Mouse (Mus musculus): ENCODE results near the gene Daxx. TPM values are rescaled to one million over a fixed set of nuclear protein-coding genes. Genes with fewer than 3 reads are reported as not detected.

The Daxx gene
- polyA plus RNA-seq, 1 experiment: 56.8 TPM

DNA sequence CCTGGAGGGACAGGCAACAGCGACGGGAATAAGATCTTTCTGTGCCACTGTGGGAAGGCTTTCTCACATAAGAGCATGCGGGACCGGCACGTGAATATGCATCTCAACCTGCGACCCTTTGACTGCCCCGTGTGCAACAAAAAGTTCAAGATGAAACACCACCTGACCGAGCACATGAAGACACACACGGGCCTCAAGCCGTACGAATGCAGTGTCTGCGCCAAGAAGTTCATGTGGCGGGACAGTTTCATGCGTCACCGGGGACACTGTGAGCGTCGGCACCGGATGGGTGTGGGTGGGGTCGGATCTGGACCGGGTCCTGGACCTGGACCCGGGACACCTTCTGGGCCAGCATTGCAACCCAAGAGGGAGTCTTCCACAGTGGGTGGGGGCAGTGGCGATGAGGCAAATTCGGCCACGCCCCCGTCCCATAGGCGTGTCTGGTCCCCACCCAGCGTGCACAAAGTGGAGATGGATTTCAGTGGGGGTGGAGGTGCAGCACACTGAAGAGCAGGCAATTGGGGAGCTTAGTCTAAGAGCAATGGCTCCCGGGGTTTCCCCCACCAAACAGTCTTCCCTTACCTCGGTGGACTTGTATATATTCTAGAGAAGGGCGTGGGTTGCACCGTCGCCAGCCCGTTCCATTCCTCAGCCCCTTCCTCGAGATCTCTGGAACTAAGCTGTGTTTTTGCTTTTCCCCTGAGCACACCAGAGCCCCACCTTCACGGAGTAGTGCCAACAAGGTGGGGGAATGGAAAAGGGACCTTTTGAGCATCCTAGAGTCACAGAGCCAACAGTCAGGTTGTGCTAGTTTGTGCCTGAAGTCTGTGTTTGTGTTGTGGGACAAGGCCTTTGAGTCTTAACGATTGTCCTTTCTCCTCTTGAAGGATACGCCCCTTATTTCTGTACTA, 9.3 kb downstream of the Daxx start:
- Histone ChIP-seq H3K4me3 (ENCODE audit: extremely low read depth, insufficient read depth, insufficient read length) (peak overlapping the region; percentile 94; the same call in 1 of the 2 replicates), H3K27ac (ENCODE audit: insufficient read depth, low read length) (peak overlapping the region; percentile 95), H3K4me1 (ENCODE audit: control insufficient read depth, insufficient read depth, insufficient read length) (peaks cover 17% of the 10 kb centered on the region; the same call in 1 of the 2 replicates), H3K27me3 (ENCODE audit: control insufficient read depth, insufficient read depth, low read length) (no peaks in the 10 kb centered on the region), H3K36me3 (ENCODE audit: control insufficient read depth, insufficient read depth, low read length) (peaks cover 21% of the 10 kb centered on the region)
- WGBS: 70% methylated on average over 37 of the region's 37 CpGs
- TF ChIP-seq POLR2A (IDR thresholded peaks at IDR 0.05; ENCODE audit: low read depth, low read length): no peak
- no peak for TF ChIP-seq CTCF (IDR thresholded peaks at IDR 0.05; ENCODE audit: extremely low read depth, insufficient read depth, insufficient read length, insufficient replicate concordance)
- DNase-seq (ENCODE audit: low read depth in 1 of 2, low spot score in 2 of 2): no peak

- peak; percentile 91 for DNase-seq (ENCODE audit: low read depth in 1 of 2, low spot score in 2 of 2)
- peak overlapping the region; percentile 95 for H3K27ac ChIP-seq (ENCODE audit: insufficient read depth, low read length)
- peak overlapping the region; percentile 94 for H3K4me3 ChIP-seq (ENCODE audit: extremely low read depth, insufficient read depth, insufficient read length)
- no peaks in the 10 kb centered on the region for H3K27me3 ChIP-seq (ENCODE audit: control insufficient read depth, insufficient read depth, low read length)
- peaks cover 17% of the 10 kb centered on the region; the same call in 1 of the 2 replicates for H3K4me1 ChIP-seq (ENCODE audit: control insufficient read depth, insufficient read depth, insufficient read length)
- H3K36me3 ChIP-seq (ENCODE audit: control insufficient read depth, insufficient read depth, low read length): peaks cover 16% of the 10 kb centered on the region
- WGBS: under 1% methylated on average over 52 of the region's 52 CpGs
- peak; percentile 78 for TF ChIP-seq POLR2A (IDR thresholded peaks at IDR 0.05; ENCODE audit: low read depth, low read length)
- no peak for TF ChIP-seq CTCF (IDR thresholded peaks at IDR 0.05; ENCODE audit: extremely low read depth, insufficient read depth, insufficient read length, insufficient replicate concordance)
These were observed 10.4 kb downstream of the Daxx start for GRCm38 (mm10) chr17:33919351-33920281.

DNA sequence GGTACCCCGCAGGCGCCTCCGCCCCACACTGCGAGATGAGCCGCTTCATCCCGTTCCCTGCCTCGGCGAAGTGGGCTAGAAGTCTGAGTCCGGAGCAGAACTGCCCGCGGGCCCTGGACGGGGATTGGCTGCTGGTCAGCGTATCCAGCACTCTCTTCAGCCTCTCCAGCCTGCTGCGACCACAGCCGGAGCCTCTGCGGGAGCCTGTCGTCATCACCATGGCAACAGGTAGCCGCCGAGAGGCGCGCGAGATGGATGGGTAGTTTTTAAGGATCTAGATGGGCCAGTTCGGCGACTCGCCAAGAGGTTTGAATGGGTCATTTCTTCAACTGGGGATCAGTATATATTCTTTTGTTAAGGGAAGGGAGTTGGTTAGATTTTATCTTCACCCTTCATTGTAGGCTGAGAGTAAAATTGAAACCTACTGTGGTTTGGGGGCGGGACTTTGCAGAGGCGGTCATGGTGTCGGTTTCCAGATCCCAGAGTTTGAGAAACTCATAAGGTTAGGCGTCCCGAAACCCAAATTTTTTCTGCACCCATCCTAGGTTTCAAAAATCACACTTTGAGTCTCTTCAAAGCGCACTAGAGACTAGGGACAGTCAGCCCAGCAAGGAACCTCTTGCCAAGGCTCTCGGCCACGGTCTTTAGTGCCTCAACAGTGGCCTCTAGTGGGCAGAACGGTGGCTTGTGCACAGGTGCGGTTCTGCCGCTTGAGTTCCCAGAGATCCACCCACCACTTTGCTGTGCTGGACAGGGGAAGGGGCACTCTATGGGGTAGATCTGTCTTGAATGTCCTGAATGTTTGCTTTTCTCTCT, 11.3 kb downstream of the Daxx start:
- Histone ChIP-seq H3K27ac (ENCODE audit: insufficient read depth, low read length) (peak overlapping the region; percentile 95), H3K4me1 (ENCODE audit: control insufficient read depth, insufficient read depth, insufficient read length) (peaks cover 15% of the 10 kb centered on the region; the same call in 1 of the 2 replicates), H3K4me3 (ENCODE audit: extremely low read depth, insufficient read depth, insufficient read length) (peak overlapping the region; percentile 94), H3K36me3 (ENCODE audit: control insufficient read depth, insufficient read depth, low read length) (peaks cover 18% of the 10 kb centered on the region), H3K27me3 (ENCODE audit: control insufficient read depth, insufficient read depth, low read length) (no peaks in the 10 kb centered on the region)
- TF ChIP-seq CTCF (IDR thresholded peaks at IDR 0.05; ENCODE audit: extremely low read depth, insufficient read depth, insufficient read length, insufficient replicate concordance) (peak; percentile 91), POLR2A (IDR thresholded peaks at IDR 0.05; ENCODE audit: low read depth, low read length) (no peak)
- DNase-seq (ENCODE audit: low read depth in 1 of 2, low spot score in 2 of 2): peak; percentile 79 to 87
- WGBS: 1% methylated on average over 36 of the region's 36 CpGs

DNA sequence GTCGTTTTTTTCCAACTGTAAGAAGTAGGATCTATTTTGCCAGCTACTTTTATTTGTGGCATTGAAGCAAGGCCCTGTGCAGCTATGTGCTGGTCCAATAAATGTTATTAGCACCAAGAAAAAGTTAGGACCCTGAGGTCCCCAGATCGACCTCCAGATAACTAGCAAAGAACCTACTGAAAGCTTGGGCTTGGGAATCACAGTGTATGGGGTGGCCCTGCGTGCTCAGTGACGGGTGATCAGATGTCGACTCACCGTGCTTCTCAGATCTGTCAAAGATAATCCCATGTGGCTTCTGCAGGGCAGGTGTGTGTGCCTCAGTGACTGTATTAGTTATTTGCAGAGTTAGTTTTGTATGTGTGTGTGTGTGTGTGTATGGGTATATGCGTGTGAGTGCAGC, 12.1 kb downstream of the Daxx start:
- WGBS: 76% methylated on average over 7 of the region's 7 CpGs
- H3K36me3 ChIP-seq (ENCODE audit: control insufficient read depth, insufficient read depth, low read length): peaks cover 27% of the 10 kb centered on the region

GRCm38 (mm10) chr17:33924577-33925283, 15.5 kb downstream of the Daxx start:
- Histone ChIP-seq H3K27ac (ENCODE audit: insufficient read depth, low read length) (no peak overlapping the region), H3K36me3 (ENCODE audit: control insufficient read depth, insufficient read depth, low read length) (peaks cover 32% of the 10 kb centered on the region), H3K4me1 (ENCODE audit: control insufficient read depth, insufficient read depth, insufficient read length) (peaks cover 2% of the 10 kb centered on the region; the same call in 1 of the 2 replicates), H3K4me3 (ENCODE audit: extremely low read depth, insufficient read depth, insufficient read length) (no peak overlapping the region), H3K27me3 (ENCODE audit: control insufficient read depth, insufficient read depth, low read length) (no peaks in the 10 kb centered on the region)
- TF ChIP-seq CTCF (IDR thresholded peaks at IDR 0.05; ENCODE audit: extremely low read depth, insufficient read depth, insufficient read length, insufficient replicate concordance) (no peak), POLR2A (IDR thresholded peaks at IDR 0.05; ENCODE audit: low read depth, low read length) (no peak)
- DNase-seq (ENCODE audit: low read depth in 1 of 2, low spot score in 2 of 2): no peak
- 89% methylated on average over 10 of the region's 10 CpGs for WGBS

More for the DNA sequence above, 12.1 kb downstream of the Daxx start:
- no peak for DNase-seq (ENCODE audit: low read depth in 1 of 2, low spot score in 2 of 2)
- no peak overlapping the region for H3K27ac ChIP-seq (ENCODE audit: insufficient read depth, low read length)
- TF ChIP-seq POLR2A (IDR thresholded peaks at IDR 0.05; ENCODE audit: low read depth, low read length): no peak
- no peak for TF ChIP-seq CTCF (IDR thresholded peaks at IDR 0.05; ENCODE audit: extremely low read depth, insufficient read depth, insufficient read length, insufficient replicate concordance)
- H3K27me3 ChIP-seq (ENCODE audit: control insufficient read depth, insufficient read depth, low read length): no peaks in the 10 kb centered on the region
- H3K4me1 ChIP-seq (ENCODE audit: control insufficient read depth, insufficient read depth, insufficient read length): peaks cover 15% of the 10 kb centered on the region; the same call in 1 of the 2 replicates
- H3K4me3 ChIP-seq (ENCODE audit: extremely low read depth, insufficient read depth, insufficient read length): no peak overlapping the region
